Mouse (Mus musculus) thymus, postnatal 0 days (tissue): ENCODE measurements around the gene D430042O09Rik. TPM values are rescaled to one million over a fixed set of nuclear protein-coding genes. Genes with fewer than 3 reads are reported as not detected.

Source experiments
- DNase-seq: peaks from one replicate; pipeline ENCODE4 v3.0.0-alpha.2; 2015; ENCODE audit warnings: low spot score
- polyA plus RNA-seq: library from polyadenylated mRNA; unstranded; fragments of >200 nt; fragmentation: Nextera tagmentation; extraction: Ambion mirVana; gene quantifications from 2 replicates; pipeline ENCODE4 v1.2.1, GENCODE M21; 2015

D430042O09Rik gene
- polyA plus RNA-seq, 1 experiment from 2014 or later: 4.0 TPM

DNA sequence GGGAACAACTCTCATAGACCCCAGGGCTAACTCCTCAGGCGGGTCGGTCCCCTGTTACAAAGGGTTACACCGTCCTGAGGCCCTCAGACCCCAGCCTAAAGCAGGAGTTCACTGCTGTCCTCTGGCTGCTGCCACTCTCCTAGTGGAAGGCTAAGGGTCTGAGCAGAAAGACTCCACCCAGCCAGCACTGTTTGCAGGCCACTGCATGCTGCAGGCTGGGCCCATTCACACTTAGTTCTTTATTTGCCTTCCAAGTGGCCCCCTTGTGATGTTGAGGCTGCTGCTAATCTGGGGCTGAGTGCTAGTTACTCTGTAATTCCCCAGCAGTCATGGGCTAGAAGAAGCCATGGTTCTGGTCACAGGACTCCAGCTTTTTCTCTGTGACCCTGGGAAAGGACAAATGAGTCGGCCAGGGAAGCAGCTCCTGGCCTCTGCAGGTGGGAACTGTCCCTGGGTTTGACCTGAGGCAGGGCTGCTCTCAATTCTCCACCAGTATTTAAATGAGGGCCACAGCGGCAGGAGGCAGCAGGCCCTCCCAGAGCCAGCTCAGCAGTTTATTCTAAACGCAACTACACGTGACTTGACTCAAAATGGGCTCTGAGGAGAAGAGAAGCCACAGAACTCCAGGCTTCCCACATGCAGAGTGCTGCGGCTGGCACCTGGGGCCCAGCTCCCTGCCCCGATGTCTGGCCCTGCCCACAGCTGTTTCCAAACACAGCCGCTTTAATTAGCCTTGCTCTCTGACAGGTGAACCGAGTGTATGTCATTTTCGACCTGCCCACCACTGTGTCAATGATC lies 163.9 kb downstream of the D430042O09Rik start:
- no peak for DNase-seq

DNA sequence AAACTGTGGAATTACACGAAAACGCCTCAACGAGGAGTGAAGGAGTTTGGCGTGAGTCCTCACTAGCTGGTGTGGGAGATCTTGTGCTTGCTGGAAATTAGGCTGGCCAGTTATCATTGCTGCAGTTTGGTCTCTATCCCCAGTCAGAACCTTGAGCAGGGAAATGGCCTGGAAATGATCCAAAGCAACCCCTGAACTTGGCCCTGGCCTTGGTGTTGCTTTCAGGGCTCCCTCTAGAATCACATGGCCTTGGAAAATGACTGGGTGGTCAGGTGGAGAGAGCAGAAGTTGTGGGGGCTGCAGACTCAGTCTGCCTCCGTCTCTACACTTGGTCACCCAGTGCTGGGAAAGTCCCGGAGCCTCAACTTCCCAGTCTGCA lies 164.5 kb downstream of the D430042O09Rik start:
- no peak for DNase-seq

DNA sequence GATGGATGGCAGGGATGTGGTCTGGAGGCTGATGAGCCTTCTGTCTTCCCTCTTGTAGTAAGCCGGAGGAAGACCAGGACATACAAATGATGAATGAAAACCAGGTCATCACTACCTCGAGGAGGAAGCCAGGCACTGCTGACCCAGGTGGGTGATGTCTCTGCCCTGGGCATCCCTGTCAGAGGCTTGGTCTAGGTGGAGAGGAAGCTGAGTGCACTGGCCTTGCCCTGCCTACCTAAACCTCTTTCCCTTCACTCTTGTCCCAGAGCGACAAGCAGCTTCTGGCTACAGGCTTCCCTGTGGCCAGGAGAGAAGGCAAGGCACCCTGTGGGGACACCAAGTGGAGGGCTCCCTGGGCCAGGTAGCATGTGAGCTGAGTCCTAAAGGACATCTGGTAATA lies 165.2 kb downstream of the D430042O09Rik start:
- DNase-seq: no peak

DNA sequence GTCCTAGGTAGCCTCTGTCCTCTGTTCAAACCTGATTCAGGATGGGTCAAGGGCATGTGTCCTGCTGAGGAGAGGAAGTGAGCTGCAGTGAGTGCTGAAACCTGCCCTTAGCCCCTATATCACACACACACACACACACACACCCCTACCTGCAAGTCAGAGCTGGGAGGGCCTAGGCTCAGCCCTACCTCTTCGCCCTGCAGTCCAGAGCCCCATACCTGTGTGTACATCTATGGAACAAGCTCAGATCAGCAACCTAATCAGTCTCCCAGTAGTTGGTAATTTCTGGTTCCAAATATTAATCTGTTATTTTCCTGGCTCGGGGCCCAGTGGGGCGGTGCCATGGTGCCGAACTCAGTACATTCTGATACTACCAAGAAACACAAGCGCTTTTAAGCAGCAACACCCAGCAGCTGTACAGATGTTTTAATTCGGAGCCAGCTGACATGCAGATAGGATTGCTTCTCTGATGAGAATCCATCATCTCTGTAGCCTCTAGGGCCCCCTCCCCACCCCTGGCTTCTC lies 166.3 kb downstream of the D430042O09Rik start:
- DNase-seq: no peak

DNA sequence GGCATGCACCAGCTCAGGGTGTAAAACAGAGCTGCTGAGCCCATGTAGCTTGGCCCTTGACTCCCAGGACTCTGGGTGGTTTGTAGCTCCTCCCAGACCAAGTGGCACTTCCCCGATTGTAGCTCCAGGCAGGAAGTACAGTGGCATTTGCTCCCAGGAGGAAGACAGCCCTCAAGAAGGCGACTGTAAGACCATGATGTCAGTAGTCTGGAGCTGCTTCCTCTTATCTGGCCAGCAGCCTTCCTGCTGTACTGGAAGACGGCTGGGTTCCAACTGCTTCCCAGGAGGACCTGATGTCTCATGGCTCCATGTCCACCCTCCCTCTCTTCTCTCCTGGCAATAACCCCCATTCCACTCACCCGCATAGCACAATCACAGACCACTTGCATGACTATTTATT lies 170.4 kb downstream of the D430042O09Rik start:
- DNase-seq: no peak

DNA sequence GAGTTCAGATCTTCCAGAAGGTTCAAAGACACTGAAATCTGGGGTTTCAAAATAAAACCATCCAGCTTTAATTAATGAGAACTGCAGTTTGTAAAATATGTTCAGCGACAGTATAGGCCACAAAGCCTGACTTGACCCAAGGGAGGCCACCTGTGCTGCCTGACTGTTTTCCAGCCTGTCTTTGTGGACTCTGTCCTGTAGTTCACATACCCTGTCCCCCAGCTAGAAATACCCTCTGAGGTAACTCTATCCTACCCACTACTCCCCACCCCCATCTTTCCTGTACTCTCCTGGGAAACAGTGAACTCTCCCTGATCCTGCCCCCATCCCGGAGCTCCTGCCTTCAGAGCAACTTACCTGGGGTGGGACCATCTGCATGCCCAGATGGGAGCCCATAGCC lies 175.5 kb downstream of the D430042O09Rik start:
- DNase-seq: no peak

DNA sequence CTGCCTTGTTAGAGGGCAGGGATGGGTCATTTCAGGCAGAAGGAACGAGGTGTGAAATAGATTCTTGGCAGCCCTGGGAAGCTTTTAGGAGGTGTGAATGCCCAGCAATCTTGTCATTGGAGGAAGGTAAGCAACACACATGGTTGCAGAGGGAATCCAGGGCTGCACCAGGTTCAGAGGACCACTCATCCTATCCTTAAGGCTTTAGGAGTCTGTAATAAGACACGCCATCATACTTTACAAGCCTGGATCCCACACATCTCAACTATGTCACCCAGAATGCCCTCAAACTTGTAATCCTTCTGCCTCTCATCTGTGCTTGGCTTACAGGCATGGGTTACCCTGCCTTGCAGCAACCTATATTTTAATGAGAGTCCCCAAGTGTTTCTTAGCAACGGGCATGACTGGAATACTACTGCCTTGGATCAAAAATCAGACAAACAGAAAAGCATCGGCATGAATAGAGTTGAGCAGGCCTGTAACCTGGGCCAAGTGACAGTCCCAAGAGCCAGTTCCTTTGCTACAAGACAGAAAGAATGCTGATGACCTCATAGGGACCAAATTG lies 178.5 kb downstream of the D430042O09Rik start:
- no peak for DNase-seq

DNA sequence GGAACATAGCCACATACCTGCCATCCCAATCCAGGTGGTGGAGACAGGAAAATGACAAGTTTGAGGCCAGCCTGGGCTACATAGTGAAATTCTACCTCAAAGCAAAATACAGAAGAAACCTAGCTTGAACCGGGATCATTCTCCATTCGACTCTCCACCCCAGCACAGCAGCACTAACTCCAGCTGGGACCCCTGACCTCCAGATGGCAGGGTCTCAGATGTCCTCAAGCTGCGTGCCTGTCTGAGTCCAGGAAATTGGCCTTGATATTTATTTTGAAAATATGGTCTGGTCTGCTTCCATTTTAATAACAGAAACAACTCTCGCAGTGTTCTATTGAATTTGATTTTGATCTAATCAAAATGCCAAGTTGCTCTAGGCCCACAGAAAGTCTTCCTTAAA lies 179.4 kb downstream of the D430042O09Rik start:
- DNase-seq: no peak

DNA sequence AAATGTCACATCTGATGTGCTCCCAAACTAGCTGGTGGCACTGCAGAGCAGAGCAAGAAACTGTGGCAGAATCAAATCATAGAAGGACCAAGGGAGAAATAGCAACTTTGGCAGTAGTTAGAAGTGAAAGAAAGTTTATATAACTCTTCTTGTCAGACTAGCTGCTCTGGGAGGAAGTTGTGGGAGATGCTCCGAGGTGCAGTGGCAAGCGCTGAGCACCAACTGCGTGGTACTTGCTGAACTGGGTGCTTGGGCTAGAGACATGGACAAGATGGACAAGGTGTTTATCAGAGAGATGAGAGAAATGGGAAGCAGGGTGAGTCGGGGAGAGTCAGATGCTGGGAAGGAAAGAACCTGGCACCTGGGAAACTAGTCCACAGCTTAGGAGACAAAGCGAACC lies 180.1 kb downstream of the D430042O09Rik start:
- no peak for DNase-seq

DNA sequence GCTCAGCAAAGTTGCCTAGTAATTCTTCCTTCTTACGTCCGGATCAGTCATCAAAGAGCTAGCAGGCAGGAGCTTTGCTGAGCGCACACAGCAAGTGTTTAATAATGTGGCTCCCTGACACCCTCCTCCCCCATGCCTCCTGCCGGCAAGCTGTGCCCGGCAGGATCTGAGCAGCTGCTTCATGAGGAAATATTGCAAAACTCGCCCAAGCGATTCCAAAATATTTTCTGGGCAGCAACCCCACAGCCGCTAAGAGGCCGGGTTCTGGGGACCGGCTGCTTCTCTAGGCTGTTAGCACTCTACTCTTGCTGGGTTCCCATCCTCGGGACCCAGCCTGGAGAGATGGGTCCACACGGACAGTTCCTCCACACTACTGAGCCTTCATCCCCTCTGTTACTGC lies 180.7 kb downstream of the D430042O09Rik start:
- DNase-seq: no peak

DNA sequence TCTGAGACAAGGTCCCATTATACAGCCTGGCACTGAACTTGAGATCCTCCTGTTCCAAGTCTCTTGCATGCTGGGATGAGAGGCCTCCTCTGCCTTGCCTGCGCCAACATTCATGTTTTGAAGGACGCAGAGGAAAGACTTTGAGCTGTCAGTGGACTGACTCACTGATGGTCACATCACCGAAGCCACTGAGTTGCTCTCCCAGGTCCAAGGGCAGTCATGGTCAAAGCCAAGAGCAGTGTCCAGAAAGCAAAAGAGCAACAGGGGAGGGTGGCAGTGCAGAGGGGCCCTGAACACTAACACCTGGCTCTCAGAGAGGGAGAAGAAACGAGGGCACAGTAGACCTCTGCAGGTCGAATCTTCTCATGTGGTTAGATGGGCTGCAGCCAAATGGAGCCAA lies 185.9 kb downstream of the D430042O09Rik start:
- no peak for DNase-seq

DNA sequence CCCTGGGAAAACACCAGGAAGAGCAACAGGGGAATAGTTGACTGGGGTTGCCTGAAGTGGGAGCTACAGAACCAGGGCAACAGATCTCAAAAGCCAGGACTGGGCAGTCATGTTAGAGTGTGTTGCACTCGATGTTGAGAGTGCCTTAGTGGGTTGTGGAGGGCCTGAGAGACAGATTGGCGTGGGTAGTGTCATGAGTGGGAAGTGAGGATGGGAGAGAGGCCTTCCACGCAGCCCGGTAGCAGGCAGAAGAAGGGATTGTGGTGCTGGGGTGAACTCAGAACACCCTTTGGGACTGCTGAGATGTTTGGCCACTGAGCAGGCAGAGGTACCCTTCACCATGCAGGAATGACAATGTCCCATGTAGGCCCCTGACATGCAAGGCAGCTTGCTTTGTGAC lies 189.4 kb downstream of the D430042O09Rik start:
- DNase-seq: no peak

DNA sequence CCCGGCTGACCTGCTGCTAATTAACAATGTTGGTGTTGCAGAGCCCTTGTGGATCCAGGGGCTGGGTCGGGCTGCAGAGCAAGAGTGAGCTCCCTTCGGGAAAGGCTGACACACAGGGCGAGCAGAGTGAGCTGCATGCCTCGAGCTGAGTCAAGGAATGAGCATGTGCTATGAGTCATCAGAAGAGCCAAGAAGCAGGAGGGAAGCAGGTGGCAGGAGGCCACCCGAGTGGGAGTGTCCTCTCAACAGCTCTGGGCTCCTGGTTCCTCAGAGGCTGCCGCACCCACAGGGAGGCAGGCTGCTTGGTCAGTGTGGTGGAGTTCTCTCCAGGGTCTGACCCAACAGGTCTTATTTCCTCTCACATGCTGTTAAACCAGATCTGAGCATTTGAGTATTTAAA lies 191.3 kb downstream of the D430042O09Rik start:
- no peak for DNase-seq

DNA sequence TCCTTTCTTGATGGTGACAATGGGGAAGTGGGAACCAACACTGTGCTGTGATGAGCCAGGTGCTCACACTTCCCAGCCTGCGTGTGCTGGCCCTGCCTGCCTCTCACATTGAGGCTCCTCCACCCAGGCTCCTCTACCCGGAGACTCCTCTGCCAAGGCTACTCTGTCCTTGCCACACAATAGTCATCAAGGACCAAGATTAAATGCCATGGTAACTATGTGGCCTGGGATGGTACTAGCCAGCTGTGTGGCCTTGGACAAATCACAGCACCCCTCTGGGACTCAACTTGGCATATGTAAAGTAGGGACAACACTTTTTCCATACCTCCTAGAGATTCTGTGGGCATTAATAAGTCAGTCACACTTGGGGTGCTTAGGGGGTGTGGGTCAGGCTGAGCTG lies 192.2 kb downstream of the D430042O09Rik start:
- DNase-seq: no peak

DNA sequence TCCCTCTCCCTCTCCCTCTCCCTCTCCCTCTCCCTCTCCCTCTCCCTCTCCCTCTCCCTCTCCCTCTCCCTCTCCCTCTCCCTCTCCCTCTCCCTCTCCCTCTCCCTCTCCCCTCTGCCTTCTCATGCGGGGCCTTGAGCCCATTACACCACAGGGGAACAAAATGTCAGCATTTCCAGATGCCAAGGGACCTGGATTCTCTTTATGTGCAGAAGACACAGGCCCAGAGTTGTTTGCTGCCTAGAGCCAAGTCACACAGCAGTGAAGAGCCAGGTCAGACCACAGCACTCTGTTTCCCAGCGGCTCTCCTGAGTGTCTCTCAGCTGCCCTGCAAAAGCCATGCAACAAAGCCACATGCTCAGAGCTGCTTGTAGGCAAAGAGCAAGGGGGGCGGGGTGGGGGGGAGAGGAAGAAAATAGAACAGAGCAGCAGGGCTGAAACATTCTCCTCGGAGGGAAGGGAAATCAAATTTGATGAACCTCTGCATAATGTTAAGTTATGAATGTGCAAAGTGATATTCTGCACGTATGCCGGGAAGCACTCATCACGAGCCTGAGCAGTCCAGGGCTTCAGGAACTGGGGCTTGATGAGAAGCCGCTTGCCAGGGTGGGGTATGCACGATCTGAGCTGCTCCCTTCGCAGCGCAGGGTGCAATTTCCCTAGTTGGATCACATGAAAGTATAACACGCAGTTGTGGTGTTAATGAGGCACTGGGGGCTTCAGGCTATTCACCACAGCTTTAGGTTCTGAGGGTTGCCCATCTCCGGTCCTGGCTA lies 192.9 kb downstream of the D430042O09Rik start:
- no peak for DNase-seq

DNA sequence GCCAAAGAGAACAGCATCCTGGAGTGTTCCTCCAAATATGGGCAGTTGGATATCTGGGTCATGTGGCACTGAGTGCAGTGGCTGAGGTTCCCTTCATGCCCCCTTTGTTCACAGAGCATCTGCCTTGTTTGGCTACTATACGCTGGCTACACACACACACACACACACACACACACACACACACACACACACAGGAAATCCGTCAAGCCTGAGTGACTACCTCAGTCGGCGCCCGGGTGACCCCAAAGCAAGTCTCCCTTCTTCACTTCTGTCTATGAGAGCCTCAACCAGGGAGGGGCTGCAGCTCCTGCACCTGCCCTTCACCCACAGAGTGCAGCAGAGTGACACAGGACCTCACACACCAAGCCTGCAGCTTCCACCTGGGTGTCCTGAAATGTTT lies 213.1 kb downstream of the D430042O09Rik start:
- no peak for DNase-seq

DNA sequence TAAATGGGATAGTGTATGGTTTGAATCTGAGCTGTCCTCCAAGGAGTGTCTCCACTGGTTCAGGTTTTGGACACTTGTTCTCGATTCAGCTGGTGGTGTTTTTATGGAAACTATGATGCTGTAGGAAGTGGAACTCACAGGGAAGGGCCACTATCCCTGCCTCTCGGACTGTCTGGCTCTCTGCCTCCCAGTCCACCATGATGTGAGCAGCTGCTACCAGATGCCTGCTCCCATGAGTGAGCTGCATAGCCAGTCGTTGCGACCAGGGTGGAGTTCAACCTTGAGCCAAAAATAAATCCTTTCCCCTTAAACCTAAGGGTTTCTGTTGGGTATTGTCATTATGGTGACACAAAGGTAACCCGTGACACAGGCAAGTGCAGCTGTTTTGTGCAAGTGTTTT lies 216.4 kb downstream of the D430042O09Rik start:
- DNase-seq: no peak

Other genes starting within 250 kb of the D430042O09Rik start
- 191 and 200 TPM in 2 replicates for gene Nsmce1, start 216.3 kb upstream of the D430042O09Rik start, polyA plus RNA-seq
- 45.8 and 47.1 TPM in 2 replicates for gene Il4ra, start 155.8 kb upstream of the D430042O09Rik start, polyA plus RNA-seq
- gene Il21r, start 104.5 kb upstream of the D430042O09Rik start, polyA plus RNA-seq: 28.2 and 36.8 TPM in 2 replicates
- 15.5 and 16.3 TPM in 2 replicates for gene Gtf3c1, start 108 bp upstream of the D430042O09Rik start, polyA plus RNA-seq